Mouse (Mus musculus) forebrain, embryonic 13.5 days (tissue): Measurements from ENCODE around the gene BC004004. TPM values are rescaled to one million over a fixed set of nuclear protein-coding genes. Genes with fewer than 3 reads are reported as not detected.
A peak's percentile ranks its signal among the peaks of the same experiment; 100 is the strongest.
"Not testable (repeated sequence)": the region's sequence is repeated elsewhere in the genome, so short reads cannot be mapped to it uniquely, and the experiment has no call there.

Source experiments
- ATAC-seq: fragments of 200-750 bp; cut with Nextera tagmentation; 2 replicates; pipeline ENCODE4 v1.8.0; 2017
- H3K27ac ChIP-seq: fragments of 300-500 bp; sonication (generic); 2 replicates; pipeline ENCODE4 v1.5.1; 2015; ENCODE audit warnings: inconsistent platforms, mild to moderate bottlenecking, moderate library complexity
- H3K27me3 ChIP-seq: fragments of 300-500 bp; sonication (generic); 2 replicates; pipeline ENCODE4 v1.6.1; 2015; ENCODE audit warnings: mild to moderate bottlenecking, inconsistent platforms
- H3K36me3 ChIP-seq: fragments of 300-500 bp; sonication (generic); 2 replicates; pipeline ENCODE4 v1.6.1; 2015; ENCODE audit warnings: mild to moderate bottlenecking, inconsistent platforms; ENCODE audit not compliant: poor library complexity, severe bottlenecking
- H3K4me1 ChIP-seq: fragments of 300-500 bp; sonication (generic); 2 replicates; pipeline ENCODE4 v1.6.1; 2015; ENCODE audit warnings: inconsistent platforms
- H3K4me2 ChIP-seq: fragments of 300-500 bp; sonication (generic); 2 replicates; pipeline ENCODE4 v1.6.1; 2015; ENCODE audit warnings: inconsistent platforms, mild to moderate bottlenecking, moderate library complexity
- H3K4me3 ChIP-seq: fragments of 300-500 bp; sonication (generic); 2 replicates; pipeline ENCODE4 v1.5.1; 2015; ENCODE audit warnings: mild to moderate bottlenecking, inconsistent platforms
- H3K9ac ChIP-seq: fragments of 300-500 bp; sonication (generic); 2 replicates; pipeline ENCODE4 v1.6.1; 2015; ENCODE audit warnings: mild to moderate bottlenecking, inconsistent platforms
- H3K9me3 ChIP-seq: fragments of 300-500 bp; sonication (generic); replicated peaks from 2 replicates; pipeline ENCODE4 v1.6.1; 2016; ENCODE audit warnings: inconsistent platforms
- WGBS: fragments of 180-500 bp; shearing (Covaris S2); methylation state at CpG from one replicate; pipeline ENCODE4 v1.1.7; 2015; 5-methylcytosine and 5-hydroxymethylcytosine counted together
- polyA plus RNA-seq: library from polyadenylated mRNA; unstranded; fragments of >200 nt; fragmentation: Nextera tagmentation; extraction: Ambion mirVana; gene quantifications from 2 replicates; pipeline ENCODE4 v1.2.1, GENCODE M21; 2015

Gene BC004004
- polyA plus RNA-seq, 1 experiment from 2014 or later: 78.7 TPM

DNA sequence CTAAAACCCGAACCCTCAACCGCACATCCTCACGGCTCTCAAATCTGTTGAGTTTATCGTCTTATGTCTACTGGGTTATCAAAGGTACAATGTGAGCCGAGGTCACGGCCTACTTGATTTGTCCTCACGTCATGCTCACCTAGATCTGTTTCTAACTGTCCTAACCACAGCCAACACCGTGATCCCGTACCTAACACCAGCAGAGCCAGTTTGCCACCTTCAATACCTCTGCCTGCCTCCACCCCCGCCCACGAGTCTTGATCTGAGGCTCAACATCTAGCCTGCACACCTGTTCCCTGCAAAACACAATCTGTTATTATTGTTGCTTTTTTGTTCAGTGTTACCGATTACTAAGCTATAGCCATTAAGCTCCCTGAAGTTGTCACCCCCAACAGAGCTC is 76.7 kb downstream of the BC004004 start:
- H3K9ac ChIP-seq: 0 out of 2 replicates have a peak overlapping the region, but pooled peaks have one; percentile 96
- H3K36me3 ChIP-seq: peaks cover 38% of the 10 kb centered on the region
- no peaks in the 10 kb centered on the region for H3K27me3 ChIP-seq
- WGBS: 91% methylated on average over 12 of the region's 12 CpGs
- H3K9me3 ChIP-seq: no peaks in the 10 kb centered on the region
- peak overlapping the region; percentile 87; the same call in 1 of the 2 replicates for H3K4me3 ChIP-seq
- no peak overlapping the region for H3K27ac ChIP-seq
- no peak for ATAC-seq
- H3K4me1 ChIP-seq: peaks cover 51% of the 10 kb centered on the region
- H3K4me2 ChIP-seq: peak overlapping the region; percentile 75

DNA sequence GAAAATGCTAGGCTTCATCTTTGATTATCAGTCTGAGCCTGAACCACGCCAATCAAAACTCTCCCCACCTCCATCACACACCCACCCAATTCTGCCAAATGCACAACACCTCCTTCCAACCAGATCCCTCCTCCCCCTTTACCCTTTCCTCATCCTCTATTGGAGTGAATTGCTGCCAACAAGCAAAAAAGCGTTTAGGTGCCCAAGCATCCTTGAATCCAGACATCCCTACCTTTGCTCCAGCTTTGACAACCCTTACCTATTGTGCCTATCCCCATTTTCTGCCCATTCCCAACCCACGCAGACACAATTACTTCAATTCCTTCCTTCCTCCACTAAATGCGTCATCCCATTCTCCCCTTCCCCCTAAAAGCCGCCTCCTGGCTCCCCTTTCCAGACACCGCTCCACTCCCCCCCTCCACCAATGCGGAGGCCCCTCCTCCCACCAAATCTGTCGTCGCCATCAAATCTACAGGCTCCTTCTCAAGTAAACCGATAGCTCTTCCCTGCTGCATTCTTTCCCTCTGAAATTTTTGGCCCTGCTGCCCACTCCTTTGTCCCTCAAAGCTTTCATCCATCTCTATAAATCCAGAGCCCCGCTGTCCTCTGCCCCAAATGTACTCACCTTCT is 78.0 kb downstream of the BC004004 start:
- peak; percentile 48 for ATAC-seq
- no peaks in the 10 kb centered on the region for H3K9me3 ChIP-seq

DNA sequence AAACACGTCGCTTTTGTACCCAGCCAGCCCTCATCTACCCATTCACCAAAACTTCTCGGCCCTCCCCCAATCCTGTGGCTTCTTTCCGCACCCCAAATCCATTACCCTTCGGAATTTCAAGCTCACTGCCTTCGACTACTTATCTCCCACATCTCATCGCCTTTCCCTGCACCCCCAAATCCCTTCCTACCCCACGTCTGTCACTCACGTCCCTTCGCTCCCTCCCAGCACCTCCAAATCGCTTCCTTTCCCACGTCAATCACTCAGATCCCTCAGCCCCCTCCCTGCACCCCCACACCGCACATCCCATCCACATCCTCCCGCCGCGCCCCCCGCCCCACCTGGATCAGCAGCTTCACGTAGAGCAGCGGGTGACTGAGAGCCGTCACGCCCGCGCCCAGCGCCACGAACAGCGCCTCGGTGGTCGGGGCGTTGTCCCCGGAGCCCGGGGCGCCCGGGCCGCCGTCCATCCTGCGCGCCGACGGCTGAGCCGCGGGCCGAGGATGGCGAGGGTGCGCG is 78.6 kb downstream of the BC004004 start:
- Histone ChIP-seq H3K4me3 (peak overlapping the region; percentile 87), H3K4me1 (peaks cover 39% of the 10 kb centered on the region), H3K4me2 (peak overlapping the region; percentile 75), H3K9me3 (no peaks in the 10 kb centered on the region), H3K9ac (peak overlapping the region; percentile 96), H3K27ac (peak overlapping the region; percentile 92), H3K27me3 (no peaks in the 10 kb centered on the region), H3K36me3 (peaks cover 24% of the 10 kb centered on the region)
- no peak; the same call in 1 of the 2 replicates for ATAC-seq
- WGBS: under 1% methylated on average over 42 of the region's 45 CpGs

More for the DNA sequence above, 78.0 kb downstream of the BC004004 start:
- H3K4me1 ChIP-seq: peaks cover 44% of the 10 kb centered on the region
- peak overlapping the region; percentile 92 for H3K27ac ChIP-seq
- H3K4me3 ChIP-seq: peak overlapping the region; percentile 87
- 2% methylated on average over 11 of the region's 11 CpGs for WGBS
- H3K27me3 ChIP-seq: no peaks in the 10 kb centered on the region
- H3K36me3 ChIP-seq: peaks cover 29% of the 10 kb centered on the region
- H3K4me2 ChIP-seq: peak overlapping the region; percentile 75
- H3K9ac ChIP-seq: peak overlapping the region; percentile 96

DNA sequence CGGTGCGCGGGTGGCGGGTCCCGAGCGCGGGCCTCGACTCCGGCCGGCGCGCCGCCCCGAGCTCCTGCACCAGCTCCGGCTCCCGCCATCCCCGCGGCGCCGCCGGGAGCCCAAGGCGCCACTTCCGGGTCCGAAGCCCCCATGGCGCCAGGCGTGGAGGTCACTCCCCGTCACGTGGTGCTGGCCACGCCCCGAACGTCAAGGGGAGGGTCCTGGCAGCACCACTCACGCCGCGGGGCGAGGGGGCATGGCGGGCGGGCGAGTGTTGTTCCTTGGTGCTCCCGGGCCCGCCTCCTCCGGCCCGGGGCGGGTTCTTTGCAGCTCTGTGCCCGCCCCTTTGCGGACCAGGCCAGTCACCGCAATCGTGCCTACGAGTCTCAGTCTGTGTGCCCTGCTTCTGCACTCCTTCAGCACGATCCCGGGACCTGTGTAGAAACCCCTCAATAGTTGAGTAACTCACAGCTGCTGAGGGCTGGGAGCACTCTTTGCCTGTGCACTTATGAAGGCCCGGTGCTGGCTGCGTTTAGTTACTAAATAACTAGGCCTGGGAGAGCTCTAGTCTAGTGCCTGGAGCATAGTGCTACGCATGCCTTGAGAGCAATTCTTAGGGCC is 79.2 kb downstream of the BC004004 start, which contains the start of gene Mtch1:
Gene Mtch1, minus strand, starts transcription at position 290 of the 612 bp plus-strand sequence.
- no peaks in the 10 kb centered on the region for H3K9me3 ChIP-seq
- WGBS: 2% methylated on average over 25 of the region's 53 CpGs
- H3K27me3 ChIP-seq: no peaks in the 10 kb centered on the region

DNA sequence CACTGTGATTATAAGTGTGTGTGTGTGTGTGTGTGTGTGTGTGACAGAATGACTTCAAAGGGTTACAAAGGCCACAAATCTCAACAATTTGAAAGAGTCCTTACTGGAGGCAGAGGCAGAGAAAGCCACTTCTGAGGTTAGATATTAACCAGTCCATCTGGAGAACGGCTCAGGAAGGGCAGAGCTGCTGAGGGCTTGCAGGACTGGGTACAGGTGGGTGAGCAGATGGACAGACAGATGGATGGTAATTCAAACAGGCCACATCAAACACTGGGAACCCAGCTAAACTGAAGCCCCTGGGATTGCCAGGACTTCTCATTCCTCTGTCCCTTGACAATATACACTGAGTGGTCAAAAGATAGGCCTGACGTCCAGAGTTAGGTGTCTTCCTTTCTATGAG is 80.4 kb downstream of the BC004004 start:
- 84% methylated on average over 2 of the region's 2 CpGs for WGBS
- peaks cover 29% of the 10 kb centered on the region for H3K4me1 ChIP-seq
- peaks cover 6% of the 10 kb centered on the region for H3K36me3 ChIP-seq
- no peak for ATAC-seq
- H3K9ac ChIP-seq: 0 out of 2 replicates have a peak overlapping the region, but pooled peaks have one; percentile 96
- H3K27me3 ChIP-seq: no peaks in the 10 kb centered on the region
- no peak overlapping the region for H3K4me3 ChIP-seq
- H3K9me3 ChIP-seq: no peaks in the 10 kb centered on the region
- H3K27ac ChIP-seq: no peak overlapping the region
- H3K4me2 ChIP-seq: no peak overlapping the region

More for the DNA sequence above, 79.2 kb downstream of the BC004004 start, which contains the start of gene Mtch1:
- peak within 1 kb of the TSS; percentile 92 for H3K27ac ChIP-seq
- peak within 1 kb of the TSS; percentile 87 for H3K4me3 ChIP-seq
- peaks cover 18% of the 10 kb centered on the region for H3K36me3 ChIP-seq
- peak; percentile 91 for ATAC-seq
- peak within 1 kb of the TSS; percentile 75 for H3K4me2 ChIP-seq
- H3K9ac ChIP-seq: peak within 1 kb of the TSS; percentile 96
- peaks cover 33% of the 10 kb centered on the region for H3K4me1 ChIP-seq

DNA sequence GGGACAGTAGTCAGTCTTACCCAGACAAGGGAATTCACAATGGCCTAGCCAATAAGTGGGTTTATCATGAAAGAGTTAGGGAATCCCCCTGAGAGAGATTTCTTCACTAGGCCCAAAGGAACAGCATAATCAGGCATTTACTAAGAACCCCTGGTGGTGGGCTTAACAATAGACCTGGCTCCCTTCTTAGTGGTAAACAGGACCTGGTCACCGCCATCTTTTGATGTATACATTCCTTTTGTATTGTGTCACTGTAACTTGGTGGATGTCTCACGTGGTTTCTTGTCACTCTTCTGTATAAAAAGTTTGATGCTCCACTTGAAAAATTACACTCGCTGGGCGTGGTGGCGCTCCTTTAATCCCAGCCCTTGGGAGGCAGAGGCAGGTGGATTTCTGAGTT is 82.5 kb downstream of the BC004004 start:
- H3K4me2 ChIP-seq, H3K27me3 ChIP-seq, H3K27ac ChIP-seq, H3K36me3 ChIP-seq, H3K4me3 ChIP-seq, H3K9ac ChIP-seq, H3K9me3 ChIP-seq, ATAC-seq: not testable (repeated sequence)
- WGBS: 60% methylated on average over 5 of the region's 5 CpGs
- H3K4me1 ChIP-seq: peaks cover 31% of the 10 kb centered on the region

DNA sequence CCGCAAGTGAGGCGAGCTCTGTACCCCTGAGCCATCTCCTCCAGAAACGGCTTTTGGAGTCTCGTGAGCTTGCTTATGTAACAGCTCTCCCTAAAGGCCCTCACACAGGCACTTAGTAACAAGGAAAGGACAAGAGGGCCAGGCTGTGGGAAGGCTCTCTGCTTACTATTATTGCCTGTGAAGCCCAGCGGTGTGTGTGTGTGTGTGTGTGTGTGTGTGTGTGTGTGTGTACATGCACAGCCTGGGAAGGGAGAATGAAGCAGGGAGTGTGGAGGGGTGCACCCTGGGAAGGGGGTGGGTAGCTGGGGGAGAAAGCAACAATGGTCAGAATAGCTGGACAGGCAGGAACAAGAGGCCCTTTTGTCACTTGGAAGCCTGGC is 86.9 kb downstream of the BC004004 start:
- Histone ChIP-seq H3K9ac (peak overlapping the region; percentile 68), H3K4me1 (peaks cover 31% of the 10 kb centered on the region), H3K4me2 (peak overlapping the region; percentile 65), H3K27ac (peak overlapping the region; percentile 99), H3K9me3 (no peaks in the 10 kb centered on the region), H3K27me3 (no peaks in the 10 kb centered on the region), H3K4me3 (no peak overlapping the region), H3K36me3 (no peaks in the 10 kb centered on the region)
- WGBS: 11% methylated on average over 5 of the region's 5 CpGs
- ATAC-seq: peak; percentile 64

DNA sequence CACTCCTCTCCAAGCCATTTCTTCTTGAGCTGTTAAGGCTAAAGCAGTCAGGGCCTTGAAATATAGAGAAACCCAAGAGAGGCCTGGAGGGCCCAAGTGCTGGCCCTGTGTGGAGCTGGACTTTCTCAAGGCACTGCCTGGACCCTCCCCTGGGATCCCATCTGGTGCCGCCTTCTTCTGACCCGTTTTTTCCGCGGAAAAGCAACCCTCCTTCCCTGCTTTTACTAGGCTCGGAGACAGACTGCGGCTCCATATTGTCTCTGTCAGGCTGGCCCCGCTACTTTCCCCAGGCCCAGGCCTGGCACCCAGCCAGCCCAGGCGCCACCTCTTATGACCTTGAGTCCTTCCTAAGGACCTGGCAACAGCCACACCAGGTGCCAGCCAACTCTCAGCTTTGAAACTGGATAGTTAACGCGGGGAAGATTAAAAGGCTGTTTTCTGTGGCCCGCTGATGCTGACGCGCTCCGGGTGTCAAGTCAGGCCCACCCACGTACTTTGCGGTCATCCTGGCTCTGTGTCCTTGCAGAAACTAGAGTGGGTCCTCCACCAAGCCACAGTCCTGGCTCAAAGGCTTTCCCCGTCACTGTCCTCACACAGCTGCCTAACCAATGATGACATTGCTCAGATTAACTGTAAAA is 87.4 kb downstream of the BC004004 start:
- H3K36me3 ChIP-seq: no peaks in the 10 kb centered on the region
- WGBS: 6% methylated on average over 17 of the region's 17 CpGs
- ATAC-seq: peak; percentile 57

DNA sequence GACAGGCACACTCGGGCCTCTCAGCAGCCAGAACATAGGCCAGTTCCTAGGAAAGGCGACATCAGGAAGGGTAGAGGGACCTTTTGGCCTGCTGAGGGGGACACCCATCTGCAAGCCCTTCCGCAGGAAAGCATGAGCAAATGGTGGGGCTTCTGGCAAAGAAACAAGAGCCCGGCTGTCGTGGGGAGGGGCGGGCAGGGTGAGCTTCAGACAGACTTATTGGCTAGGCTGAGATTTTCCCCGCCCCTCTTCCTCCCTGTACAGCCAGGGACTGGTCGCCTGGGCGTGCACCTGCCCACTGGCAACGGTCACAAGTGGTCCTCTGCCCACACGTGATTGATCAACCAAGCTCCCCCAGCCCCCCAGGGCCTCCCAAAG is 87.9 kb downstream of the BC004004 start:
- WGBS: 0% methylated on average over 11 of the region's 11 CpGs
- H3K27me3 ChIP-seq: no peaks in the 10 kb centered on the region
- no peaks in the 10 kb centered on the region for H3K36me3 ChIP-seq
- H3K4me2 ChIP-seq: peak overlapping the region; percentile 65
- H3K4me1 ChIP-seq: peaks cover 31% of the 10 kb centered on the region
- ATAC-seq: peak; percentile 96
- H3K27ac ChIP-seq: peak overlapping the region; percentile 99
- peak overlapping the region; percentile 68 for H3K9ac ChIP-seq
- H3K9me3 ChIP-seq: no peaks in the 10 kb centered on the region
- peak overlapping the region; percentile 38 for H3K4me3 ChIP-seq

More for the DNA sequence above, 87.4 kb downstream of the BC004004 start:
- H3K9ac ChIP-seq: peak overlapping the region; percentile 68
- no peaks in the 10 kb centered on the region for H3K27me3 ChIP-seq
- peak overlapping the region; percentile 38 for H3K4me3 ChIP-seq
- H3K4me2 ChIP-seq: peak overlapping the region; percentile 65
- H3K9me3 ChIP-seq: no peaks in the 10 kb centered on the region
- H3K4me1 ChIP-seq: peaks cover 31% of the 10 kb centered on the region
- peak overlapping the region; percentile 99 for H3K27ac ChIP-seq

DNA sequence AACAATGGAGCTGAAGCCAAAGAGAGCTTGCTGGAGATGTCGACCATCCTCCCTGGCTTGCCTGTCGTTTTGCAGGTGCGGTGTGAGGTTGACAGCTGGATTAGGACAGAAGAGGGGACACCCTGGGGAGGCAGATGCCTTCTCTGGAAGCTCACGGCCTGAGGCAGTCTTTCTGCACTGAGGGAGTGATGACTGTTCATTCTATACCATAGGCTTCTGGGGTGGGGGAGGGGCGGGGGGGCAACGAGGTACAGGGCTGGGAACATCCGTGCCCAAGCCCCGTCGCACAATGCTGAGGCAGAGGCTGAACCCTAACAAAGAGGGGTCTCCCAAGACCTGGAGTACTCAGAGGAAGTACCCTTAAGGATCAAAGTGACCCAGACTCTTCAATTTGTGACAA is 88.3 kb downstream of the BC004004 start:
- Histone ChIP-seq H3K36me3 (no peaks in the 10 kb centered on the region), H3K4me3 (peak overlapping the region; percentile 38), H3K4me2 (peak overlapping the region; percentile 65), H3K9ac (peak overlapping the region; percentile 68), H3K27me3 (no peaks in the 10 kb centered on the region), H3K27ac (peak overlapping the region; percentile 99), H3K4me1 (peaks cover 31% of the 10 kb centered on the region), H3K9me3 (no peaks in the 10 kb centered on the region)
- WGBS: 0% methylated on average over 9 of the region's 9 CpGs
- no peak; the same call in 1 of the 2 replicates for ATAC-seq

DNA sequence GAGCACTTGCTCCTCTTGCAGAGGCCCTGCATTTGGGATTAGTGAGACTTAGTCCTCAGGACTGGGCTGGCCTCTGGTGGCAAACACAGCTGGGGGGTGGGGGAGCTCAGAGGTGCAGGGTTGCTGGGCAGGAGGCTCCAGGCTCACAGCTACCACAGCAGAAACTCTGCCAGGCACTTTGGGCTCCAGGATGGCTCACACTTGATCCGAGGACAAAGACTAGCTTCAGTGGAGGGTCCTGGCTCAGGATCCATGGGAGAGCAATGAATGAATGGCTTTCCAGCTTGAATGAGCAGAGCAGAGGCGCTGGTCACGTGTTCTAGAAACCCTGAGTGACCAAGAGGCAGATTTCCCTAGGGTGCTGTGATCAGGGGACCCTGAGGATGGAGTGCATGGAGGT is 90.3 kb downstream of the BC004004 start:
- H3K4me1 ChIP-seq: peaks cover 31% of the 10 kb centered on the region
- no peak for ATAC-seq
- no peak overlapping the region for H3K4me2 ChIP-seq
- H3K27me3 ChIP-seq: no peaks in the 10 kb centered on the region
- H3K27ac ChIP-seq: no peak overlapping the region
- no peaks in the 10 kb centered on the region for H3K36me3 ChIP-seq
- no peak overlapping the region for H3K4me3 ChIP-seq
- H3K9me3 ChIP-seq: no peaks in the 10 kb centered on the region
- H3K9ac ChIP-seq: no peak overlapping the region
- 56% methylated on average over 3 of the region's 3 CpGs for WGBS

DNA sequence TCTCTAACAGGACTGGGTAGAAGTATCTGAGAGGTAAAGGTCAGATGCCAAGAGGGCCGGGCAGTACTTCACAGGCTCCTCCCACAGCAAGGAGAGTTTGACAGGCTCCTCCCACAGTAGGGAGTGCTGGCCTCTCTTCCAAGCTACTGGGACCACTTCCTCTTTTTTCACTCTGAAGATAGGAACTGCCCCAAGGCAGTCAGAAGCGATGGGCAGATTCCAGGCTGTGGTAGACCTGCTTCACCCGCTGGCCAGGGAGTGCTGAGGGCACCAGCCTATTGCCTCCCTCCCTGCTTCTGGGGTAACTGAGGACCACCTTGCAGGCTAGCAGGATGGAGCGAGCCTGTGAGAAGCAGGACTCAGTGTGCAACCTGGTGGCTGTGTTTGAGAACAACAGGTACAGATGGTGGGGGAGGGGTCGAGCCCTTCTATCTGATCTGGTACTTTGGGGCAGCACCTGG is 92.2 kb downstream of the BC004004 start, which contains the start of gene Fgd2:
Gene Fgd2, plus strand, starts transcription at position 154 of the 461 bp plus-strand sequence.
- Histone ChIP-seq H3K36me3 (no peaks in the 10 kb centered on the region), H3K4me3 (no peak within 1 kb of the TSS), H3K4me2 (no peak within 1 kb of the TSS), H3K27me3 (no peaks in the 10 kb centered on the region), H3K9me3 (no peaks in the 10 kb centered on the region), H3K27ac (no peak within 1 kb of the TSS), H3K9ac (no peak within 1 kb of the TSS), H3K4me1 (peaks cover 18% of the 10 kb centered on the region)
- no peak for ATAC-seq
- 26% methylated on average over 5 of the region's 5 CpGs for WGBS
